Mouse (Mus musculus): ENCODE measurements around the gene Gdf15. TPM values are rescaled to one million over a fixed set of nuclear protein-coding genes. Genes with fewer than 3 reads are reported as not detected.
A peak's percentile ranks its signal among the peaks of the same experiment; 100 is the strongest.

The Gdf15 gene
- total and polyA plus RNA-seq, 3 experiments: 0.03 TPM; not detected in 2

DNA sequence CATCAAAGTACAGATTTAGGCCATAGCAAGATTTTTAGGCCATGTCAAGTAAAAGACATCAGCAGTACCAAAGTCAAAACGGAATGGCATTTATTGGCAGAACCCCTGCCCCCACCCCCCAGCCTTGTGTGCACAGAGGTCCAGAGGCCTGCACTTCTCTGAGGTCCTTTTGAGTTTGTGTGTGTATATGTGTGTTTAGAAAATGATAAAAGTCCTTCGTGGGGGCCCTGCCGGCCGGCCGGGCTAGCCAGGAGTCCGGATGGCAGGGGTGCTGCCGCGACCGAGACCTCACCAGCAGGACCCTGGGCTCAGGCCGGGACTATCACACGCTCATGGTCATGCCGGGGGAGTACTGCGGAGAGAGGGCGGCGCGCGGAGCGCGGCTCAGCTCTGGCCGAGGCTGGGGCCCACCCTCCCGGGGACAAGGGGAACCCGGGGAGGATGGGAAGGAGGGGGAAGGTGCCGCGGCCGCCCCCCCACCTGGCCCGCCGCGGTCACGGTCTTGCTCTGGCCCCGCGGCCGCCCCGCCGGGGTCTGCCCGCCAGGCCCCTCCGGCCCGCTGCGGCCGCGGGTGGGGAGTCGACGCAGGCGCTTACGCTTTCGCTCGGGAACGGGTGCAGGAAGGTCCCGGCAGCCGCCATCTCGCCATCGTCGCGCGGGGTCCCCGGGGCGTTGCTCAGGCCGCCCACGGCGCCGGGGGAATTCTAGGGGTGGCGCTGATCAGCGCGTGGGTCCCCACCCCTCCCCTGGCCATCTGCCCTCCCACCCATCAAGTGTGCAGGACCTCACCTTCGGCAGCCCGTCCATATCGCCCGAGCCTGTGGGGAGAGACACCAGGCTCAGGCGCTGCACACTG is 34.6 kb downstream of the Gdf15 start:
- ATAC-seq (ENCODE audit: extremely low read depth, insufficient number of reproducible peaks, low FRiP score, poor library complexity, severe bottlenecking): no peak
- H3K36me3 ChIP-seq (replicated peaks): peaks cover 85% of the 10 kb centered on the region
- no peak for DNase-seq (ENCODE audit: low spot score)
- H3K4me1 ChIP-seq (ENCODE audit: insufficient read depth, low read depth, low read length): peaks cover 48% of the 10 kb centered on the region
- TF ChIP-seq GATA2 (IDR thresholded peaks at IDR 0.05; ENCODE audit: borderline replicate concordance, low read depth, low read length) (no peak), CTCF (IDR thresholded peaks at IDR 0.05; ENCODE audit: low read depth, low read length) (no peak), GATA1 (IDR thresholded peaks at IDR 0.05; ENCODE audit: borderline replicate concordance, low read length) (no peak), POLR2AphosphoS5 (IDR thresholded peaks at IDR 0.05; ENCODE audit: insufficient replicate concordance, low read depth, low read length) (no peak), TAL1 (conservative IDR thresholded peaks at IDR 0.05; ENCODE audit: low read depth, low read length) (no peak)
- peaks cover 29% of the 10 kb centered on the region for H3K9me3 ChIP-seq (replicated peaks)
- H3K4me3 ChIP-seq (ENCODE audit: low read depth, low read length): no peak overlapping the region
- H3K27me3 ChIP-seq (ENCODE audit: insufficient read depth, low read length): peaks cover 3% of the 10 kb centered on the region; the same call in 1 of the 2 replicates

DNA sequence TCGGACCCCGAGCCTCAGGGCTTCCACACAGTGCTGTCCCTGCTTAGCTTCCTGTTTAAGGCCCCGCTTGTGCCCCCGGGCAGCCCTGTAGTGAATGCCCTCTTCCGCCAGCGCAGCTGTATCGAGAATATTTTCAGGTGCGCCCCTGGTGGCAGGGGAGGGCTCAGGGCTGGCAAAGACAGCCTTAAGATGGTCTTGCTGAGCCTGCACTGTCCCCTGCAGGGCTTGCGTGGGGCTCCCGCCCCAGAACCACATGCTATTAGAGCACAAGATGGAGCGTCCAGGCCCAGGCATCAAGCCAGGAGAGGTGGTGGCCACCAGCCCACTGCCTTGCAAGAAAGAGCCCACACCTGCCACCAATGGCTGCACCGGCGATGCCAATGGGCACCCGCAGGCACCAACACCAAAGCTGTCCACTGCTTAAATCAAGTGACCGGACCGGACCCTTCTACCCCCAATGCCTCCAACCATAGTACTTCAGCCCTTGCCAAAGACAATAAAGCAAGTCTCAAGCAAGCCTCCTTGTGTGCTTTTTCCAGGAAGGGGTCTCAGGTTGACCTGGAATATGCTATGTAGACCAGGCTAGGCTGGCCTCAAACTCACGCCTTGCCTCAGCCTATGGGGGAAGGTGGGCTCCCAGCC is 35.4 kb downstream of the Gdf15 start:
- no peaks in the 10 kb centered on the region; the same call in 1 of the 2 replicates for H3K27me3 ChIP-seq (ENCODE audit: insufficient read depth, low read length)
- ATAC-seq (ENCODE audit: extremely low read depth, insufficient number of reproducible peaks, low FRiP score, poor library complexity, severe bottlenecking): no peak
- TF ChIP-seq TAL1 (conservative IDR thresholded peaks at IDR 0.05; ENCODE audit: low read depth, low read length): no peak
- TF ChIP-seq POLR2AphosphoS5 (IDR thresholded peaks at IDR 0.05; ENCODE audit: insufficient replicate concordance, low read depth, low read length): no peak
- TF ChIP-seq CTCF (IDR thresholded peaks at IDR 0.05; ENCODE audit: low read depth, low read length): no peak
- TF ChIP-seq GATA1 (IDR thresholded peaks at IDR 0.05; ENCODE audit: borderline replicate concordance, low read length): no peak
- no peak for TF ChIP-seq GATA2 (IDR thresholded peaks at IDR 0.05; ENCODE audit: borderline replicate concordance, low read depth, low read length)
- H3K4me1 ChIP-seq (ENCODE audit: insufficient read depth, low read depth, low read length): peaks cover 43% of the 10 kb centered on the region
- H3K4me3 ChIP-seq (ENCODE audit: low read depth, low read length): no peak overlapping the region
- H3K36me3 ChIP-seq (replicated peaks): peaks cover 85% of the 10 kb centered on the region
- peaks cover 25% of the 10 kb centered on the region for H3K9me3 ChIP-seq (replicated peaks)
- DNase-seq (ENCODE audit: low spot score): no peak

GRCm38 (mm10) chr8:70596216-70596615 is 36.0 kb downstream of the Gdf15 start:
- Histone ChIP-seq H3K9me3 (replicated peaks) (peaks cover 25% of the 10 kb centered on the region), H3K36me3 (replicated peaks) (peaks cover 86% of the 10 kb centered on the region)

DNA sequence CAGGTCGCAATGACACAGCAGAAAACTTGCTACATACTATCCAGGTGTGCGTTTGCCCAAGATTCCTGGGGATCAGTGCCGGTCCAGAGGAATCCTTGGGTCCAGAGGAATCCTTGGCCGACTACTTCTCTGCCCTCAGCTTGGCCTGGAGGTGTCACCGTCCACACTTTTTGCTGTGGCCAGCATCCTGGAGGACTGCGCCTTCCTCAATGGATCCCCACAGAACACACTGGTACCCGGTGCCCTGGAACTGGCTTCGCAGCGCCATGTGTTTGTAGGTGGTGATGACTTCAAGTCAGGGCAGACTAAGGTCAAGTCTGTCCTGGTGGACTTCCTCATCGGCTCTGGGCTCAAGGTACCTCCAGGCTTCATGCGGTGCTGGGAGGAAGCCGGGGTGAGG is 36.4 kb downstream of the Gdf15 start:
- Histone ChIP-seq H3K36me3 (replicated peaks) (peaks cover 85% of the 10 kb centered on the region), H3K9me3 (replicated peaks) (peaks cover 25% of the 10 kb centered on the region), H3K4me3 (ENCODE audit: low read depth, low read length) (no peak overlapping the region; the same call in 1 of the 2 replicates), H3K4me1 (ENCODE audit: insufficient read depth, low read depth, low read length) (peaks cover 36% of the 10 kb centered on the region), H3K27me3 (ENCODE audit: insufficient read depth, low read length) (no peaks in the 10 kb centered on the region; the same call in 1 of the 2 replicates)
- ATAC-seq (ENCODE audit: extremely low read depth, insufficient number of reproducible peaks, low FRiP score, poor library complexity, severe bottlenecking): no peak
- DNase-seq (ENCODE audit: low spot score): no peak
- TF ChIP-seq TAL1 (conservative IDR thresholded peaks at IDR 0.05; ENCODE audit: low read depth, low read length) (no peak), POLR2AphosphoS5 (IDR thresholded peaks at IDR 0.05; ENCODE audit: insufficient replicate concordance, low read depth, low read length) (no peak), GATA1 (IDR thresholded peaks at IDR 0.05; ENCODE audit: borderline replicate concordance, low read length) (no peak), CTCF (IDR thresholded peaks at IDR 0.05; ENCODE audit: low read depth, low read length) (no peak), GATA2 (IDR thresholded peaks at IDR 0.05; ENCODE audit: borderline replicate concordance, low read depth, low read length) (no peak)

More at GRCm38 (mm10) chr8:70596216-70596615, 36.0 kb downstream of the Gdf15 start:
- H3K27me3 ChIP-seq (ENCODE audit: insufficient read depth, low read length): no peaks in the 10 kb centered on the region; the same call in 1 of the 2 replicates
- ATAC-seq (ENCODE audit: extremely low read depth, insufficient number of reproducible peaks, low FRiP score, poor library complexity, severe bottlenecking): no peak
- no peak for DNase-seq (ENCODE audit: low spot score)
- H3K4me3 ChIP-seq (ENCODE audit: low read depth, low read length): no peak overlapping the region
- TF ChIP-seq GATA2 (IDR thresholded peaks at IDR 0.05; ENCODE audit: borderline replicate concordance, low read depth, low read length) (no peak), GATA1 (IDR thresholded peaks at IDR 0.05; ENCODE audit: borderline replicate concordance, low read length) (no peak), POLR2AphosphoS5 (IDR thresholded peaks at IDR 0.05; ENCODE audit: insufficient replicate concordance, low read depth, low read length) (no peak), TAL1 (conservative IDR thresholded peaks at IDR 0.05; ENCODE audit: low read depth, low read length) (no peak), CTCF (IDR thresholded peaks at IDR 0.05; ENCODE audit: low read depth, low read length) (no peak)
- H3K4me1 ChIP-seq (ENCODE audit: insufficient read depth, low read depth, low read length): peaks cover 40% of the 10 kb centered on the region

DNA sequence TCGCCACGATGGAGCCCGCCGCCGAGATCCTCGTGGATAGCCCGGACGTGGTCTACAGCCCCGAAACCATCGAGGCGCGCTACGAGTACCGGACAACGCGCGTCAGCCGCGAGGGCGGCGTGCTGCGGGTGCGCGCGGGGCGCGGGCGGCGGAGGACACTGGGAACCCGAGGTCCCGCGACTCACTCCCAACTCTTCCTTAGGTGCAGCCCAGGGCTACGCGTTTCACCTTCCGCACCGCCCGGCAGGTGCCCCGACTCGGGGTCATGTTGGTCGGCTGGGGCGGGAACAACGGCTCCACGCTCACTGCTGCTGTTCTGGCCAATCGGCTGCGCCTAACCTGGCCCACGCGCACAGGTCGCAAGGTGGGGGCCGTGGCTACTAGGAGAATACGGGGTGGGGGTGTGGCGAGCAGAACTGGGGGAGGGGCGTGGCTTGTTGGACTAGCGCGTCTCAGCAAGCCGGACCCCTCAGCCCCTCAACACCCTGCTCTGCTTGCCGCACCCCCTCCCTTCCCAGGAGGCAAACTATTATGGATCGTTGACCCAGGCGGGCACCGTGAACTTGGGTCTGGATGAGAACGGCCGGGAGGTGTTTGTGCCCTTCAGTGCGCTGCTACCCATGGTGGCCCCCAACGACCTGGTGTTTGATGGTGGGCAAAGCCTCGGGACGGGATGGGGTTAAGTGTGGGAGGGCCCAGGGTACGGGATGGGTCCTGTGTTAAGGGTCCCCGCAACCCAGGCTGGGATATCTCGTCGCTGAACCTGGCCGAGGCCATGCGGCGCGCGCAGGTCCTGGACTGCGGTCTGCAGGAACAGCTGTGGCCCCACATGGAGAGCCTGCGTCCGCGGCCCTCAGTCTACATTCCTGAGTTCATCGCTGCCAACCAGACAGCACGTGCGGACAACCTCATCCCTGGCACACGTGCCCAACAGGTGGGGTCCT is 37.4 kb downstream of the Gdf15 start:
- H3K4me1 ChIP-seq (ENCODE audit: insufficient read depth, low read depth, low read length): peaks cover 30% of the 10 kb centered on the region
- peaks cover 25% of the 10 kb centered on the region for H3K9me3 ChIP-seq (replicated peaks)
- H3K27me3 ChIP-seq (ENCODE audit: insufficient read depth, low read length): no peaks in the 10 kb centered on the region
- TF ChIP-seq CTCF (IDR thresholded peaks at IDR 0.05; ENCODE audit: low read depth, low read length): no peak
- no peak for TF ChIP-seq POLR2AphosphoS5 (IDR thresholded peaks at IDR 0.05; ENCODE audit: insufficient replicate concordance, low read depth, low read length)
- TF ChIP-seq GATA1 (IDR thresholded peaks at IDR 0.05; ENCODE audit: borderline replicate concordance, low read length): no peak
- TF ChIP-seq TAL1 (conservative IDR thresholded peaks at IDR 0.05; ENCODE audit: low read depth, low read length): no peak
- no peak for TF ChIP-seq GATA2 (IDR thresholded peaks at IDR 0.05; ENCODE audit: borderline replicate concordance, low read depth, low read length)
- H3K36me3 ChIP-seq (replicated peaks): peaks cover 85% of the 10 kb centered on the region
- DNase-seq (ENCODE audit: low spot score): peak; percentile 59
- H3K4me3 ChIP-seq (ENCODE audit: low read depth, low read length): peak overlapping the region; percentile 81
- ATAC-seq (ENCODE audit: extremely low read depth, insufficient number of reproducible peaks, low FRiP score, poor library complexity, severe bottlenecking): no peak

Data from G1E (cell line).